Mouse (Mus musculus) midbrain, embryonic 14.5 days (tissue): Measurements from ENCODE around the gene Armh3. TPM values are rescaled to one million over a fixed set of nuclear protein-coding genes. Genes with fewer than 3 reads are reported as not detected.
A peak's percentile ranks its signal among the peaks of the same experiment; 100 is the strongest.

Experiments used
- ATAC-seq: fragments of 200-750 bp; cut with Nextera tagmentation; 2 replicates; pipeline ENCODE4 v1.8.0; 2017; ENCODE audit warnings: moderate number of reproducible peaks, moderate library complexity; ENCODE audit not compliant: low FRiP score, low TSS enrichment
- DNase-seq: peaks from one replicate; pipeline ENCODE4 v3.0.0-alpha.2; 2015
- H3K27ac ChIP-seq: fragments of 300-500 bp; sonication (generic); replicated peaks from 2 replicates; pipeline ENCODE4 v1.5.1; 2014; ENCODE audit warnings: mild to moderate bottlenecking, low read depth, low read length, moderate library complexity
- H3K27me3 ChIP-seq: fragments of 300-500 bp; sonication (generic); 2 replicates; pipeline ENCODE4 v1.6.1; 2014; ENCODE audit warnings: low read length, control low read depth, mixed read lengths; ENCODE audit not compliant: control insufficient read depth, insufficient read depth
- H3K36me3 ChIP-seq: fragments of 300-500 bp; sonication (generic); 2 replicates; pipeline ENCODE4 v1.6.1; 2014; ENCODE audit warnings: low read length, control low read depth; ENCODE audit not compliant: control insufficient read depth, insufficient read depth
- H3K4me1 ChIP-seq: fragments of 300-500 bp; sonication (generic); 2 replicates; pipeline ENCODE4 v1.6.1; 2014; ENCODE audit warnings: mild to moderate bottlenecking, antibody characterized with exemption, low read length, control low read depth; ENCODE audit not compliant: control insufficient read depth, insufficient read depth
- H3K4me2 ChIP-seq: fragments of 300-500 bp; sonication (generic); 2 replicates; pipeline ENCODE4 v1.6.1; 2014; ENCODE audit warnings: mild to moderate bottlenecking, low read length, moderate library complexity
- H3K4me3 ChIP-seq: fragments of 300-500 bp; sonication (generic); replicated peaks from 2 replicates; pipeline ENCODE4 v1.5.1; 2014; ENCODE audit warnings: low read depth, low read length
- H3K9ac ChIP-seq: fragments of 300-500 bp; sonication (generic); replicated peaks from 2 replicates; pipeline ENCODE4 v1.6.1; 2014; ENCODE audit warnings: mild to moderate bottlenecking, low read length, moderate library complexity
- H3K9me3 ChIP-seq: fragments of 300-500 bp; sonication (generic); 2 replicates; pipeline ENCODE4 v1.6.1; 2016; ENCODE audit warnings: low read length, control low read depth, mixed read lengths; ENCODE audit not compliant: control insufficient read depth
- WGBS: fragments of 180-500 bp; shearing (Covaris S2); extraction: QIAGEN DNeasy Blood & Tissue Kit; methylation state at CpG from one replicate; pipeline ENCODE4 v1.1.7; 2014; 5-methylcytosine and 5-hydroxymethylcytosine counted together
- polyA plus RNA-seq: library from polyadenylated mRNA; unstranded; fragments of >200 nt; fragmentation: Nextera tagmentation; extraction: Ambion mirVana; gene quantifications from 2 replicates; pipeline ENCODE4 v1.2.1, GENCODE M21; 2014

Armh3 gene
- polyA plus RNA-seq, 1 experiment from 2014 or later: 21.8 TPM

DNA sequence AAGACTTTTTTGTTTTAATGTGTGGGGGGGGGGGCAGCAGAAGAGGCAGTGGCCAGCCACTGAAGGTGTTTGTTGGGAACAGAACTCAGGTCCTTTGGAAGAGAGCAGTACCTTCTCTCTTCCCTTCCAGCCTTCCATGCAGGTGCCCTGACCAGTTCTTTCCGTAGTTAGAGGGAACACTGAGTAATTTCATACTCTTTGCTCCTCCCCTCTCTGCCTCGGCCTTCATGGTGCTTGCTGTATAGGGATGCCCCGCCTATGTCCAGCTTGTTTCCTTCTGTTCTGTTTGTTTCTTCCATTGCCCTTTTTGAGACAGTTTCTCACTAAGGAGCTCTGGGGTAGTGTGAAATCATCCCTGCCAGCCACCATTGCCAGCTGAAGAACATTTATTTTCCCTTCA is 212.8 kb downstream of the Armh3 start:
- Histone ChIP-seq H3K9me3 (no peaks in the 10 kb centered on the region), H3K9ac (no peak overlapping the region), H3K27me3 (no peaks in the 10 kb centered on the region), H3K4me1 (peaks cover 18% of the 10 kb centered on the region), H3K36me3 (no peaks in the 10 kb centered on the region; the same call in 1 of the 2 replicates), H3K4me2 (no peak overlapping the region), H3K4me3 (no peak overlapping the region), H3K27ac (no peak overlapping the region)
- WGBS: 69% methylated on average over 3 of the region's 3 CpGs
- ATAC-seq (no peak), DNase-seq (no peak)

- no peaks in the 10 kb centered on the region for H3K27me3 ChIP-seq
- no peaks in the 10 kb centered on the region for H3K9me3 ChIP-seq
- peaks cover 24% of the 10 kb centered on the region for H3K4me1 ChIP-seq
- no peak overlapping the region for H3K9ac ChIP-seq
- DNase-seq (no peak), ATAC-seq (no peak)
- WGBS: 36% methylated on average over 17 of the region's 17 CpGs
- no peak overlapping the region; the same call in 1 of the 2 replicates for H3K27ac ChIP-seq
- peak overlapping the region; percentile 56 for H3K4me2 ChIP-seq
- peak overlapping the region; percentile 100 for H3K4me3 ChIP-seq
- H3K36me3 ChIP-seq: peaks cover 11% of the 10 kb centered on the region
These were observed 214.2 kb downstream of the Armh3 start for GRCm38 (mm10) chr19:45783933-45784576.

DNA sequence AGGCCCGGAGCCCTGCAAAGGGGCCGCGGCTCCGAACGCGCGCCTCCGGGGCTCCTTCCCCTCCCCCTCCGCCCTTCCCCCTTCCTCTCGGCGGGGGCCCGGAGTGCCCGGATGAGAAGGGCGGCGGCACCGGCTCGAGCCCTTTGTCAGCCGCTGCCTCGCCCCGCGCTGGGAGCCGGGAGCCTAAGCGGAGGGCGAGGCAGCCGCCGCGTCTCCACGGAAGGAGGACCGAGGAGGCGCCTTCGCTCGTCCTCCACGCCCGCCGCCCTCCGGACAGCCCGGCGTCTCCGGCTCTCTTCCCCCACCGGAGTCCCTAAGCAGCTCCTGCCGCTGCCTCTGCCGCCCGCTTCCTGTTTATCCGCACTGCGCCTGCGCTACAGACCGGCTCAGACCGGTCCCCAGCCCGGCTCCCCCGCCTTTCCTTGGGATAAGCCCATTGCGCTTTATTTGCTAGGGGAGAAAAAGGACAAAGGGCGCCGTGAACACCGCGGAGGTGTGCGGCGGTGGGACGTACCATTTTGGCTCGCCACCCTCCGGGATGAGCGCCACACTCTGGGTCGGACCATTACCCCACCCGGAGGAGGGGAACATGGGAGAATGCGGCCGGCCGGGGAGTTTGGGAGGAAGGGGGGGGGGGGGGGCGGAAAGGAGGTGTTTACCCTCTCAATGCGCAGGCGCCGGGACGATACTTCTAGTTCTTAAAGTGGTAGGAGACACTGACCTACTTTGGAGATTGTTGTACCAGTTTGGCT is 214.9 kb downstream of the Armh3 start, which contains the start of gene Mgea5:
Mgea5 (minus strand) TSS at position 657 of the 752 bp plus-strand sequence.
- peak; percentile 98 for ATAC-seq

GRCm38 (mm10) chr19:45782315-45783001 is 215.8 kb downstream of the Armh3 start:
- H3K36me3 ChIP-seq: peaks cover 21% of the 10 kb centered on the region
- H3K4me1 ChIP-seq: peaks cover 24% of the 10 kb centered on the region
- no peaks in the 10 kb centered on the region for H3K27me3 ChIP-seq
- H3K4me3 ChIP-seq: peak overlapping the region; percentile 100
- under 1% methylated on average over 36 of the region's 36 CpGs for WGBS
- H3K4me2 ChIP-seq: peak overlapping the region; percentile 58
- DNase-seq: peak; percentile 73
- peak; percentile 41 for ATAC-seq
- H3K27ac ChIP-seq: peak overlapping the region; percentile 99
- peak overlapping the region; percentile 96 for H3K9ac ChIP-seq
- no peaks in the 10 kb centered on the region for H3K9me3 ChIP-seq

More for the DNA sequence above, 214.9 kb downstream of the Armh3 start, which contains the start of gene Mgea5:
- Histone ChIP-seq H3K27ac (peak within 1 kb of the TSS; percentile 99), H3K9ac (peak within 1 kb of the TSS; percentile 96), H3K4me2 (peak within 1 kb of the TSS; percentile 58), H3K9me3 (no peaks in the 10 kb centered on the region), H3K27me3 (no peaks in the 10 kb centered on the region), H3K36me3 (peaks cover 12% of the 10 kb centered on the region), H3K4me1 (peaks cover 24% of the 10 kb centered on the region), H3K4me3 (peak within 1 kb of the TSS; percentile 100)
- WGBS: under 1% methylated on average over 69 of the region's 71 CpGs
- DNase-seq: peak; percentile 99

- Histone ChIP-seq H3K9ac (no peak overlapping the region; the same call in 1 of the 2 replicates), H3K4me3 (peak overlapping the region; percentile 100), H3K4me2 (peak overlapping the region; percentile 58), H3K36me3 (peaks cover 29% of the 10 kb centered on the region), H3K27me3 (no peaks in the 10 kb centered on the region), H3K9me3 (no peaks in the 10 kb centered on the region), H3K27ac (no peak overlapping the region), H3K4me1 (peaks cover 24% of the 10 kb centered on the region)
- ATAC-seq: no peak
- no peak for DNase-seq
- WGBS: 59% methylated on average over 8 of the region's 8 CpGs
These were observed 216.6 kb downstream of the Armh3 start for GRCm38 (mm10) chr19:45781676-45782075.

DNA sequence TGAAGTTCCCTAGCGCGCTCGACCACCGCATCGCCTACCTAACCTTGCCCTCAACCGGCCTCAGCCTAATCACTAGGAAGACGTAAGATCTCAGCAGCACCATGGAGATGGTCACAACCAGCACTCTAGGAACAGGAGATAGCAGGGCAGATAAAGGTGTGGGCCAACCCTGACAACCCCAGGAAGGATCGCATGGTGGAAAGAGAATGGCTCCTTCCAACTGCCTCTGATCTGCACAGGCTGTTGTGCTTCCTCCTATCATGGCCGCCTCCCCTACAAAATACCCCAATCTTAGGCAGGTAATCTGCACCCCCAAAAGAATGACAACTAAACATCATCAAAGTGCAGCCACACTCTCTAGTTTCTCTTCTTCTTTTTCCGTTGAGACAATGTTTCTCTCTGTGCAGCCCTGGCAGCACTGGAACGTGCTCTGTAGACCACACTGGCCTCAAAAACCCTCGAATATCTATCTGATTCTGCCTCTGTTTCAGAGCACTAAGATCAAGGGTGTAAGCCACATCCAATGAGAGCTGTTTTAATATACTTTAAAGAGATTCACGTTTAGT is 217.9 kb downstream of the Armh3 start:
- peaks cover 42% of the 10 kb centered on the region for H3K36me3 ChIP-seq
- ATAC-seq: no peak
- H3K4me3 ChIP-seq: peak overlapping the region; percentile 100; the same call in 1 of the 2 replicates
- no peak overlapping the region for H3K27ac ChIP-seq
- H3K9ac ChIP-seq: 0 out of 2 replicates have a peak overlapping the region, but pooled peaks have one; percentile 12
- no peak for DNase-seq
- WGBS: 86% methylated on average over 13 of the region's 13 CpGs
- H3K4me1 ChIP-seq: peaks cover 24% of the 10 kb centered on the region
- no peaks in the 10 kb centered on the region for H3K9me3 ChIP-seq
- H3K4me2 ChIP-seq: peak overlapping the region; percentile 58
- H3K27me3 ChIP-seq: no peaks in the 10 kb centered on the region

- H3K4me1 ChIP-seq: peaks cover 6% of the 10 kb centered on the region
- 83% methylated on average over 2 of the region's 2 CpGs for WGBS
- H3K4me3 ChIP-seq: no peak overlapping the region
- peaks cover 87% of the 10 kb centered on the region for H3K36me3 ChIP-seq
- no peaks in the 10 kb centered on the region for H3K27me3 ChIP-seq
- no peak overlapping the region for H3K4me2 ChIP-seq
- ATAC-seq (no peak), DNase-seq (no peak)
- H3K27ac ChIP-seq: no peak overlapping the region
- no peaks in the 10 kb centered on the region for H3K9me3 ChIP-seq
- no peak overlapping the region for H3K9ac ChIP-seq
These were observed 222.8 kb downstream of the Armh3 start for GRCm38 (mm10) chr19:45775486-45775885.

GRCm38 (mm10) chr19:45771501-45771900 is 226.8 kb downstream of the Armh3 start:
- Histone ChIP-seq H3K4me1 (no peaks in the 10 kb centered on the region), H3K4me2 (no peak overlapping the region), H3K27me3 (no peaks in the 10 kb centered on the region), H3K9me3 (no peaks in the 10 kb centered on the region), H3K36me3 (peaks cover 94% of the 10 kb centered on the region), H3K9ac (no peak overlapping the region), H3K27ac (no peak overlapping the region), H3K4me3 (no peak overlapping the region)
- ATAC-seq (no peak), DNase-seq (no peak)
- WGBS: 97% methylated on average over 5 of the region's 5 CpGs
